Mouse (Mus musculus) brain, embryonic 14.5 days (tissue): ENCODE measurements at regions not wholly inside any gene's neighbourhood (a gene's known extent, or its start where the extent isn't known, plus 50 kb on each side); places are given as distances from the start of the nearest gene placed in this dataset.

Experiments
- DNase-seq: peaks from one replicate; pipeline ENCODE4 v3.0.0-alpha.2; 2011; ENCODE audit warnings: low read depth
- CTCF ChIP-seq: fragments of 200-500 bp; IDR thresholded peaks from 2 replicates; pipeline ENCODE4 v1.5.1; 2012; ENCODE audit warnings: inconsistent platforms, mild to moderate bottlenecking, moderate library complexity, borderline replicate concordance; ENCODE audit not compliant: insufficient read depth, insufficient read length; ENCODE audit errors: extremely low read depth
- POLR2A ChIP-seq: fragments of 200-500 bp; IDR thresholded peaks from 2 replicates; pipeline ENCODE4 v1.6.1; 2012; ENCODE audit warnings: mild to moderate bottlenecking, inconsistent platforms, borderline replicate concordance; ENCODE audit not compliant: poor library complexity, insufficient read depth, insufficient read length, severe bottlenecking; ENCODE audit errors: extremely low read depth

GRCm38 (mm10) chr8:59265685-59266084, 353.2 kb upstream of the Galntl6 start:
- TF ChIP-seq CTCF (no peak), POLR2A (no peak)
- no peak for DNase-seq

GRCm38 (mm10) chr8:59232799-59233198, 320.4 kb upstream of the Galntl6 start:
- TF ChIP-seq POLR2A (no peak), CTCF (no peak)
- no peak for DNase-seq

- no peak for TF ChIP-seq POLR2A
- TF ChIP-seq CTCF: no peak
Measured at GRCm38 (mm10) chr8:59224665-59225064, 312.2 kb upstream of the Galntl6 start.

GRCm38 (mm10) chr8:59174578-59175357, 262.3 kb upstream of the Galntl6 start:
- DNase-seq: no peak
- TF ChIP-seq POLR2A (no peak), CTCF (no peak)

More at GRCm38 (mm10) chr8:59224665-59225064, 312.2 kb upstream of the Galntl6 start:
- DNase-seq: no peak

- DNase-seq: no peak
- no peak for TF ChIP-seq CTCF
- TF ChIP-seq POLR2A: no peak
Measured at GRCm38 (mm10) chr8:59130777-59131176, 218.3 kb upstream of the Galntl6 start.

- no peak for TF ChIP-seq POLR2A
- no peak for TF ChIP-seq CTCF
- DNase-seq: no peak
Measured at GRCm38 (mm10) chr8:59113221-59113620, 200.8 kb upstream of the Galntl6 start.

- peak; percentile 18 for DNase-seq
- no peak for TF ChIP-seq CTCF
- no peak for TF ChIP-seq POLR2A
Measured at GRCm38 (mm10) chr8:59091274-59091856, 178.9 kb upstream of the Galntl6 start.
